Mouse (Mus musculus): ENCODE measurements around the gene Znrf4. TPM values are rescaled to one million over a fixed set of nuclear protein-coding genes. Genes with fewer than 3 reads are reported as not detected.

The Znrf4 gene
- polyA plus RNA-seq, 1 experiment from 2014 or later, result not detected

- no peak for TF ChIP-seq CTCF (IDR thresholded peaks at IDR 0.05; ENCODE audit: low read depth)
- ATAC-seq (replicated peaks; ENCODE audit: low FRiP score, low read depth) (no peak), DNase-seq (ENCODE audit: low spot score) (no peak)
- peaks cover 12% of the 10 kb centered on the region; the same call in 1 of the 2 replicates for H3K27me3 ChIP-seq (ENCODE audit: insufficient read depth, low read length)
- 78% methylated on average over 19 of the region's 19 CpGs for WGBS
- no peak overlapping the region for H3K4me3 ChIP-seq (replicated peaks; ENCODE audit: low read depth, low read length)
- H3K4me1 ChIP-seq (replicated peaks; ENCODE audit: insufficient read depth, low read length), result peaks cover 32% of the 10 kb centered on the region
- H3K27ac ChIP-seq, result no peak overlapping the region
- no peaks in the 10 kb centered on the region for H3K9me3 ChIP-seq (replicated peaks; ENCODE audit: low read length)
- H3K36me3 ChIP-seq (ENCODE audit: insufficient read depth, low read length), result no peaks in the 10 kb centered on the region
- no peak overlapping the region for H3K9ac ChIP-seq (ENCODE audit: low read depth, low read length)
- H3K4me2 ChIP-seq (ENCODE audit: low read length), result no peak overlapping the region
These were observed 34.9 kb downstream of the Znrf4 start for GRCm38 (mm10) chr17:56477191-56477818.

GRCm38 (mm10) chr17:56476402-56476752 lies 35.9 kb downstream of the Znrf4 start, which contains the start of gene Ptprs:
Ptprs (minus strand) TSS chr17:56476483.
- WGBS, result under 1% methylated on average over 27 of the region's 27 CpGs
- Histone ChIP-seq H3K4me1 (replicated peaks; ENCODE audit: insufficient read depth, low read length) (peaks cover 39% of the 10 kb centered on the region), H3K27me3 (ENCODE audit: insufficient read depth, low read length) (peaks cover 12% of the 10 kb centered on the region; the same call in 1 of the 2 replicates), H3K4me2 (ENCODE audit: low read length) (peak within 1 kb of the TSS; percentile 99), H3K4me3 (replicated peaks; ENCODE audit: low read depth, low read length) (peak within 1 kb of the TSS; percentile 64), H3K27ac (peak within 1 kb of the TSS; percentile 69), H3K9ac (ENCODE audit: low read depth, low read length) (peak within 1 kb of the TSS; percentile 80), H3K36me3 (ENCODE audit: insufficient read depth, low read length) (no peaks in the 10 kb centered on the region), H3K9me3 (replicated peaks; ENCODE audit: low read length) (no peaks in the 10 kb centered on the region)
- no peak for TF ChIP-seq CTCF (IDR thresholded peaks at IDR 0.05; ENCODE audit: low read depth)
- peak; percentile 98 for DNase-seq (ENCODE audit: low spot score)
- peak; percentile 87 for ATAC-seq (replicated peaks; ENCODE audit: low FRiP score, low read depth)

- TF ChIP-seq CTCF (IDR thresholded peaks at IDR 0.05; ENCODE audit: low read depth), result no peak
- Histone ChIP-seq H3K27me3 (ENCODE audit: insufficient read depth, low read length) (peaks cover 12% of the 10 kb centered on the region; the same call in 1 of the 2 replicates), H3K9me3 (replicated peaks; ENCODE audit: low read length) (no peaks in the 10 kb centered on the region), H3K36me3 (ENCODE audit: insufficient read depth, low read length) (no peaks in the 10 kb centered on the region), H3K9ac (ENCODE audit: low read depth, low read length) (peak overlapping the region; percentile 80), H3K4me1 (replicated peaks; ENCODE audit: insufficient read depth, low read length) (peaks cover 39% of the 10 kb centered on the region), H3K4me2 (ENCODE audit: low read length) (peak overlapping the region; percentile 99), H3K27ac (peak overlapping the region; percentile 69), H3K4me3 (replicated peaks; ENCODE audit: low read depth, low read length) (peak overlapping the region; percentile 64)
- DNase-seq (ENCODE audit: low spot score) (no peak), ATAC-seq (replicated peaks; ENCODE audit: low FRiP score, low read depth) (peak; percentile 43)
- WGBS, result 1% methylated on average over 57 of the region's 66 CpGs
These were observed 36.4 kb downstream of the Znrf4 start for GRCm38 (mm10) chr17:56475584-56476401.

GRCm38 (mm10) chr17:56474831-56475581 lies 37.2 kb downstream of the Znrf4 start:
- peaks cover 44% of the 10 kb centered on the region for H3K4me1 ChIP-seq (replicated peaks; ENCODE audit: insufficient read depth, low read length)
- no peak for ATAC-seq (replicated peaks; ENCODE audit: low FRiP score, low read depth)

GRCm38 (mm10) chr17:56474311-56474830 lies 37.9 kb downstream of the Znrf4 start:
- no peak for TF ChIP-seq CTCF (IDR thresholded peaks at IDR 0.05; ENCODE audit: low read depth)
- H3K4me2 ChIP-seq (ENCODE audit: low read length), result peak overlapping the region; percentile 99
- no peak for DNase-seq (ENCODE audit: low spot score)
- peak overlapping the region; percentile 64 for H3K4me3 ChIP-seq (replicated peaks; ENCODE audit: low read depth, low read length)
- no peaks in the 10 kb centered on the region for H3K9me3 ChIP-seq (replicated peaks; ENCODE audit: low read length)
- no peak for ATAC-seq (replicated peaks; ENCODE audit: low FRiP score, low read depth)
- H3K4me1 ChIP-seq (replicated peaks; ENCODE audit: insufficient read depth, low read length), result peaks cover 51% of the 10 kb centered on the region
- H3K36me3 ChIP-seq (ENCODE audit: insufficient read depth, low read length), result no peaks in the 10 kb centered on the region
- WGBS, result 5% methylated on average over 32 of the region's 32 CpGs
- H3K27me3 ChIP-seq (ENCODE audit: insufficient read depth, low read length), result peaks cover 12% of the 10 kb centered on the region; the same call in 1 of the 2 replicates
- peak overlapping the region; percentile 80 for H3K9ac ChIP-seq (ENCODE audit: low read depth, low read length)
- no peak overlapping the region for H3K27ac ChIP-seq

More at GRCm38 (mm10) chr17:56474831-56475581, 37.2 kb downstream of the Znrf4 start:
- Histone ChIP-seq H3K4me3 (replicated peaks; ENCODE audit: low read depth, low read length) (peak overlapping the region; percentile 64), H3K9me3 (replicated peaks; ENCODE audit: low read length) (no peaks in the 10 kb centered on the region), H3K9ac (ENCODE audit: low read depth, low read length) (peak overlapping the region; percentile 80), H3K27ac (no peak overlapping the region), H3K4me2 (ENCODE audit: low read length) (peak overlapping the region; percentile 99), H3K36me3 (ENCODE audit: insufficient read depth, low read length) (no peaks in the 10 kb centered on the region), H3K27me3 (ENCODE audit: insufficient read depth, low read length) (peaks cover 12% of the 10 kb centered on the region; the same call in 1 of the 2 replicates)
- WGBS, result 1% methylated on average over 24 of the region's 24 CpGs
- TF ChIP-seq CTCF (IDR thresholded peaks at IDR 0.05; ENCODE audit: low read depth), result no peak
- peak; percentile 82 for DNase-seq (ENCODE audit: low spot score)

GRCm38 (mm10) chr17:56473611-56473905 lies 38.7 kb downstream of the Znrf4 start:
- no peak overlapping the region for H3K27ac ChIP-seq
- WGBS, result 3% methylated on average over 11 of the region's 11 CpGs
- peaks cover 12% of the 10 kb centered on the region; the same call in 1 of the 2 replicates for H3K27me3 ChIP-seq (ENCODE audit: insufficient read depth, low read length)
- H3K4me3 ChIP-seq (replicated peaks; ENCODE audit: low read depth, low read length), result peak overlapping the region; percentile 64
- H3K9ac ChIP-seq (ENCODE audit: low read depth, low read length), result peak overlapping the region; percentile 80
- H3K36me3 ChIP-seq (ENCODE audit: insufficient read depth, low read length), result no peaks in the 10 kb centered on the region
- H3K9me3 ChIP-seq (replicated peaks; ENCODE audit: low read length), result no peaks in the 10 kb centered on the region
- H3K4me2 ChIP-seq (ENCODE audit: low read length), result peak overlapping the region; percentile 99
- no peak for DNase-seq (ENCODE audit: low spot score)
- no peak for TF ChIP-seq CTCF (IDR thresholded peaks at IDR 0.05; ENCODE audit: low read depth)
- peaks cover 52% of the 10 kb centered on the region for H3K4me1 ChIP-seq (replicated peaks; ENCODE audit: insufficient read depth, low read length)
- ATAC-seq (replicated peaks; ENCODE audit: low FRiP score, low read depth), result no peak

Measured in kidney, postnatal 0 days (tissue).